Mouse (Mus musculus): ENCODE measurements around the gene Kcnmb4.
A peak's percentile ranks its signal among the peaks of the same experiment; 100 is the strongest.

The Kcnmb4 gene

GRCm38 (mm10) chr10:116473759-116474549 lies at the start of gene Kcnmb4:
Gene Kcnmb4, minus strand, starts transcription at chr10:116473878.
- peak; percentile 69 to 77 for DNase-seq (ENCODE audit: low spot score in 2 of 2)

DNA sequence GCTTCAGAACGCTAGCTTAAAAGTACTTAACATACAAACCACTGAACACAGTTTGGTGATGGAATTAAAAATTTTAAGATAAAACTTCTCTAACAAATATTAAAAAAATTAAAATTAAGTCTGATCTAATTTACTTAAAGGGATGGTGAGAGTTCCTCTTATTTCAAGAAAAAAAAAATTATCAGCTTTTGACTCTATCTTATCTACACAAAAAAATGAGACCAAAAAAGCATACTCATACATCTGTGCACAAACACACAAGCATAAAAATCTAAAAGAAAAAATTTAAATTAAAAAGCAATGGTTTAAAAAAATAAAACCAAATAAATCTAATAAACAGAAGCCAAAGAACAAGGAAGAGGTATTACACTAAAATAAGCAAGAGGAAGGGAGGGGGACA lies 45.9 kb upstream of the Kcnmb4 start:
- DNase-seq (ENCODE audit: low spot score in 2 of 2), result no peak

DNA sequence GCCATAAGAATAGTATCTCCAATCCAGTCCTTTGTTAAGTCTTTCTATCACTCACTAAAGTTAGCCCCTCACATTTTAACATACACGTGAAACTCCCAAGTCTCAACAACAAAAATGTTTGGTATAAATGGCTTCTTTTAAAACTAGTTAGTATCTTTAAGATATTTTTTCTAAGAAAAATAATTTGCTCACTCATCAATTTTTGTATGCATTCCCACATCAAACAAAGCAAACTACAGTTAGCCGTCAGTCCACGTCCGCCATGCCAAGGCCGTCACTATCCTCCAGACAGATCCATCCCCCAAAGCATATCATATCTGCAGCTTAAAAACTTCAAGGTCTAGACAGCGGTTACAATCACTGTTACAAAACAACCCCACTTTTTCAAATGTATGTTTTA lies 41.9 kb upstream of the Kcnmb4 start:
- no peak for DNase-seq (ENCODE audit: low spot score in 2 of 2)

DNA sequence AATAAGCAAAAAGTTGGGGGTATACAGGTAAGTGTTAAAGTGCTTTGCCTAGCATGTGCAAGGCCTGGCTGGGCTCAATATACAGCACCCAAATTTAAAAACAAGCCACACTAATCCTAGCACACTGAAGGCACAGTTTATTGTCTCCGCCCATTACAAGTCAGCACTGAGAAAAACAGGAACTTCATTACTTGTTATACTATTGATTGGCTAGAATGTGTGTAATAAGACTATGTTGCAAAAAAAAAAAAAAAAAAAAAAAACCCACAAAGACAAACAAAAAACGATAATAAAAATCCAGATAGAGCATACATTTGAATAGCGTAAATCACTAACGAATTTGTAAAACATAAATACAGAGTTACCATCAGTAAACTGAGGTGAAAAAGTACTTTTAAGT lies 41.5 kb upstream of the Kcnmb4 start:
- no peak for DNase-seq (ENCODE audit: low spot score in 2 of 2)

- no peak for DNase-seq (ENCODE audit: low spot score in 2 of 2)
These were observed 39.6 kb upstream of the Kcnmb4 start for GRCm38 (mm10) chr10:116513254-116513635.

GRCm38 (mm10) chr10:116512521-116513253 lies 39.0 kb upstream of the Kcnmb4 start:
- DNase-seq (ENCODE audit: low spot score in 2 of 2), result no peak

- no peak for DNase-seq (ENCODE audit: low spot score in 2 of 2)
These were observed 31.8 kb upstream of the Kcnmb4 start for GRCm38 (mm10) chr10:116505303-116506014.

DNA sequence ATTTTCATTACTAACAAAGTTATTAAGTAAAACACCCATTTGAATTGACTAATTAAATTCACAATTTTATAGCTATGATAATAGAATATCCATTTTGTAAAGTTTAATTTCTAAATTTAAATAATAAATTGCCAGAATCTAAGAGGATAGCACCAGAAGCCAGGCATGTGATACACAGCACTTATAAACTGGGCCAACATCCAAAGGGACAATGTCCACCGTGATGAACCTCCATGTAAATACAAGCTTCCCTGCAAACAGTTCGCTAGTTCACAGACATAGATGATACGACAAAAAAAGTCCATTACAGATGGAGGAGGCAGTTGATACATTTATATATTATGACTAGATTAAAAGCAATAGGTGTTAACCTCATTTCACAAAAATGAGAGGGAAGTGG lies 19.1 kb upstream of the Kcnmb4 start:
- DNase-seq (ENCODE audit: low spot score in 2 of 2), result no peak

- DNase-seq (ENCODE audit: low spot score in 2 of 2), result peak in 1 of 2 experiments; percentile 46
These were observed 13.4 kb upstream of the Kcnmb4 start for GRCm38 (mm10) chr10:116486895-116487747.

DNA sequence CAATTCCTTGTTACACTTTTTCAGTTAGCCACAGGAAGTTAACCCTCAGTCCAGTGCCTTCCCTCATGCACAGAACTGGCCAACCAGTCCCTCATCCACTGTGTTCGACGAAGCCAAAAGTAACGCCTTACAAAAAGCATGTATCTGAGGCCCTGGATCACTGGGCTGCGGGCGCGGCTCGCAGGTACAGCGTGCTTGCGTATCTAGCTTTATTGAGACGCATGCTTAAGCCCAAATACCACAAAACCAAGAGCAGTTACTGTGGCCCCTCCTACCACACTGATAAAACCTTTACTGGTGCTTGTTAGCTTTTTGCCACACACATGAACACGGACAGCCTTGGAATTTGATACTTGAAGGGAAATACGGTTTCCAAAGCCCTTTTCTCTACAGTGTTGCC lies 8.2 kb upstream of the Kcnmb4 start:
- no peak for DNase-seq (ENCODE audit: low spot score in 2 of 2)

DNA sequence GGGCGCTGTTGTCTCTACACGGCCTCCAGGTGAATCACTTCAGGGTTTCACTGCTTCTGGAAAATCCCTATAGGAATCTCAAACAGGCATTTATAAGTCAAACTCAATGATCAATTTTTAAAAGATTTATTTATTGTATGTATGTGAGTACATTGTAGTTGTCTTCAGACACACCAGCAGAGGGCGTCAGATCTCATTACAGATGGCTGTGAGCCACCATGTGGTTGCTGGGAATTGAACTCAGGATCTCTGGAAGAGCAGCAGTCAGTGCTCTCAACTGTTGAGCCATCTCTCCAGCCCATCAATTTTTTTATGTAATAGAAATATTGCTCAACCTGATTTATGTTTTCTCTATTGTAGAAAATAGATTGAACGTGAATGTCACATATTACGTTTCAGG lies 7.3 kb upstream of the Kcnmb4 start:
- no peak for DNase-seq (ENCODE audit: low spot score in 2 of 2)

- peak in 1 of 2 experiments; percentile 16 for DNase-seq (ENCODE audit: low spot score in 2 of 2)
These were observed 2.9 kb upstream of the Kcnmb4 start for GRCm38 (mm10) chr10:116476559-116476958.

DNA sequence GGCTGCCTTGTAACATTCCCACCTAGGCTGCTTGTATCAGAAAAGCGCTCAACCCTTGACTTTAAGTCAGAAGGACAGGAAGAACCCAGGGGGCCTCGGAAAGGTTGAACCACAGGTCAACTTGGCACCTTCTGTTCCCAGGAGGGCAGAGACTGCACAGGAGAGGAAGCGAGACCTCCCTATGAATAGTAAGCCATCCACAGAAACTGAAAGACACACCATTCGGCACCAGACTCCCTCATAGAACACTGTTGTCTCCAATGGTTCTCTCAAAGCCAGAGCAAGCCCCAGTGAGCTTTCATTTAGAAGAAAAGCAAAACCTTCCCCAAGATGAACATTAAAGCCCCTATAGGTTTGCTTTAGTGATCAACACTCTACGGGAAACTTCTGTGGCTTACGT lies 2.0 kb upstream of the Kcnmb4 start:
- peak in 1 of 2 experiments; percentile 26 for DNase-seq (ENCODE audit: low spot score in 2 of 2)

- peak; percentile 68 to 82 for DNase-seq (ENCODE audit: low spot score in 2 of 2)
These were observed 463 bp downstream of the Kcnmb4 start for GRCm38 (mm10) chr10:116473071-116473758.

DNA sequence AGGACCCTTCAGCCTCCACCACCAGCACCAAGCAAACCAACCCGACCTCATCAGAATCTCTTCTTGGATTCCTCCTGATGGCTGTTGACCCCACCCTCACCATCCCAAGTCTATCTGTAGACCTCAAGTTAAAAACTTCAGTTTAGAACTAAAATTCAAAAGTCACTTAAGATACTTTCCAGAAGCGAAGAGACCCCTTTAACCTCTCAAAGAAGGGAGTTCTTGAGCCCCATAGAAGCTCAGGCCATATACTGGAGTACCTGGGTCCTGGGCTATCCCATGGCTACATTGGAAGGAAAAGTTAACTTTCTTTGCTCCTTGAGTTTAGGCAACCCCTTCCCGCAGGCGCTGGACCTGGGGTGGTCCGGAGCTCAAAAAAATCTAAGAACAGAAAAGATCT lies 1.1 kb downstream of the Kcnmb4 start:
- no peak for DNase-seq (ENCODE audit: low spot score in 2 of 2)

- no peak for DNase-seq (ENCODE audit: low spot score in 2 of 2)
These were observed 3.3 kb downstream of the Kcnmb4 start for GRCm38 (mm10) chr10:116470306-116470925.

- no peak for DNase-seq (ENCODE audit: low spot score in 2 of 2)
These were observed 5.6 kb downstream of the Kcnmb4 start for GRCm38 (mm10) chr10:116468094-116468493.

DNA sequence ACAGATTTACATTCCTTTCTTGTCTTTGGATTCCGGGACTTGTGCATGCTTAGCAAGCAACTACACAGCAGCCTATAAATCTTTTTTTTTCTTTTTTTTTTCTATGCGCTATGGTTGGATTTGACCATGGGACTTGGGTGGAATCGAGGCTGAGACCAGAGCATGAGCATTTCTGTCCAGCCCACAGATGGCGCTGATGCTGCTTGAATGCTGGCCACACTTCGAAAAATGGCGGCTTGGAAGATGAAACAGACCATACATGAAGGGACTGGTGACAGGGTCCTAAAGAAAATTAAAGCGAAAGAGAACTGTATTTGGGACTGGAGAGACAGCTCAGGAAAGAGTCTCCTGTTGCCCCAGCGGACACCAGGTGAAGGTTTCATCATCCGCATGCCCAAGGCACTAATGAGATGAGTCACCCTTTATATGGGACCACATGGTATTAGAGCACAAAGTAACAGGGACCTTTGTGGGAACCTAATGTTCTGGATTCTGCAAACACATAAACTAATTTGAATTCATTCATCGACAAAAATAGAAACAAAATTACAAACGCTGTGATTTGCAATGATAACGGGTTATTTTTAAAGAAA lies 9.8 kb downstream of the Kcnmb4 start:
- DNase-seq (ENCODE audit: low spot score in 2 of 2), result peak; percentile 12 to 22

DNA sequence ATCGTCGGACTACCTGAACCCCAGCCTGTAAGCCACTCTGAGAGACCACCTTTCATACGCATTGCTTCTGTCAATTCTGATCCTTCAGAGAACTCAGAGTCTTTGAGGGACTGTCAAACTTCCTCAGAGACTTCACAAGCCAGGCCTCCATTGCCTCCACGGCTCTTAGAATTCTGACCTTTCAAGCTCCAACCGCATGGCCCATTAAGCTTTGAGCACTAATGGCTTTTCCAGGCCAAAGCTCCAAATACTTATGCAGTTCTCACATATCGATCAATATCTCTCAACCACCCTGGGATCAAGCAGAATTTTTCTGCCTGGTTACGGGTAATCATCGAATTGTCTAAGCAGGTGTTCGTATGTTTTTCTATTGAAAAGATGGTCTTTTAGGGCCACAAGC lies 12.2 kb downstream of the Kcnmb4 start:
- peak; percentile 10 to 14 for DNase-seq (ENCODE audit: low spot score in 2 of 2)

DNA sequence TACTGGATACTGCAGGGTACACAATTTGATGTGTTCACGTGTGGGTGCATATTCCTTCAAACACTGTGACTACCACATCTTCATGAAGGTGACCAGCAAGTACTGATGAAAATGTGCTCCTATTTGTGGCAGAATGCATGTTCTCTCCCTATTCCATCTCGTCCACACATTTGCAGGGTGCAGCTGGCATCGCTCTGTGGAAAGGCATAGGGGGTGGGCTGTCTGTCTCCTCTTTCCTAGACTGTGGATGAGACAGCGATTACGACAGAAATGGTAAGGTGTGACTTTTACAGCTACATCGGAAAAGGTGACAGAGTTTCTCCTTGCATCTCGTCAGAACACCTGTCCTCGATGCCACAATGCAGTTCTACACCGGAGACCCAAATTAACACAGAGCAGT lies 14.9 kb downstream of the Kcnmb4 start:
- DNase-seq (ENCODE audit: low spot score in 2 of 2), result peak in 1 of 2 experiments; percentile 46

All from right cerebral cortex, postnatal 10 days (tissue).